Mouse (Mus musculus): ENCODE measurements around the gene Dusp19.

The Dusp19 gene

DNA sequence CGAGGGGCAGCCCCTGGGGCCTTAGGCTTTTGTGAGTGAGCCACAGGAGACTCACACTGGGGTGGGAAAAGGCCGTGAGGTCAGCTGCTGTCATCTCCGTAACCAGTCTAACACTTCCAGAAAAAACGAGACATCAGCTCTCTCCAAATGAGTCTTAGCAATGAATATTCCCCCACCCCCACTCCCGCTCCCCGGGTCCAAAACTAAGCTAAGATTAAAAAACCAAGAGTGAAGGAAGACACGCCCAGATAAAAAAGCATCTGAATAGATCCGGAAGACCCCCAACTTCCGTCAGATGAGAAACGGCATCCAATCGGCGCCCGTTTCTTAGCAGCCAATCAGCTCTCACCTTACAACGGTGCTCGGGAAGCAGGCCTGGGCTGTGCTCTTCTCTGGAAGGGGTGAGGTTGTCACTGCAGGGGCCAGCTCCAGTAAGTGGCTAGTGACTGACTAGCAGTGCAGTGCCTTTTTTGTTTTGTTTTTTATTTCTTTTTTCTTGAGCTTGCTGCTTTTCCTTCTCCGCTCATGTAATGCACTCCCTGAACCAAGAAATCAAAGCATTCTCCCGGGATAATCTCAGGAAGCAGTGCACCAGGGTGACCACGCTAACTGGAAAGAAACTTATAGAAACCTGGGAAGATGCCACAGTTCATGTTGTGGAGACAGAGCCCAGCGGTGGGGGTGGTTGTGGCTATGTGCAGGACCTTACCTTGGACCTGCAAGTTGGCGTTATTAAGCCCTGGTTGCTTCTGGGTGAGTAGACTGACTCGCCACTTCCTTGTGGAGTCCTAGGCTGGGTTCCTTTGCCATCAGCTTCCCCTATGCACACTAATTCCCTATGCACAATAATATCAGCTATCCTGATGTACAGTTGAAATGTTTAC lies at the start of gene Dusp19, which contains the start of gene Nup35:
Gene Dusp19 (plus strand): TSS at position 192 of the 884 bp plus-strand sequence.
Gene Nup35 (plus strand): TSS at position 383 of the 884 bp plus-strand sequence.
- peak; percentile 82 for DNase-seq (ENCODE audit: low read depth)

GRCm38 (mm10) chr2:80567411-80567810 lies 49.4 kb upstream of the Dusp19 start:
- DNase-seq (ENCODE audit: low read depth) = no peak

- no peak for DNase-seq (ENCODE audit: low read depth)
Observed at GRCm38 (mm10) chr2:80570656-80571055, 46.2 kb upstream of the Dusp19 start.

DNA sequence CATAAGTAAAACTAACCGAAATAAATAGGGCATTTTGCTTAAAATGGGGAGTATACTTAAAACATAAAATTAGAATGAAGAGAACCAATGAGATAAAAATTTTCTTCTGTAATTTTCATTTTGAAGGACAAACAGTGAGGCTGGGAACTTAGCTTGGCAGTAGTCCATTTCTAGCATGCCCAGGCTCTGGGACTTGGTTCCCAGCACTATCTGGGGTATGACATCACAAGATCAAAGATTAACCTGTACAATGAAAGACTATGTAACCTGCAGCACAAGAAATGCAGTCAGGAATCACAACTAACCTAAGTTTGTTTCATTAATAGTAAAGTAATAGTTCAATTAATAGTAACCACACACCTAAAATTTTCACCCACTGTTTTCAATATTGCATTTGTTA lies 39.6 kb upstream of the Dusp19 start:
- no peak for DNase-seq (ENCODE audit: low read depth)

DNA sequence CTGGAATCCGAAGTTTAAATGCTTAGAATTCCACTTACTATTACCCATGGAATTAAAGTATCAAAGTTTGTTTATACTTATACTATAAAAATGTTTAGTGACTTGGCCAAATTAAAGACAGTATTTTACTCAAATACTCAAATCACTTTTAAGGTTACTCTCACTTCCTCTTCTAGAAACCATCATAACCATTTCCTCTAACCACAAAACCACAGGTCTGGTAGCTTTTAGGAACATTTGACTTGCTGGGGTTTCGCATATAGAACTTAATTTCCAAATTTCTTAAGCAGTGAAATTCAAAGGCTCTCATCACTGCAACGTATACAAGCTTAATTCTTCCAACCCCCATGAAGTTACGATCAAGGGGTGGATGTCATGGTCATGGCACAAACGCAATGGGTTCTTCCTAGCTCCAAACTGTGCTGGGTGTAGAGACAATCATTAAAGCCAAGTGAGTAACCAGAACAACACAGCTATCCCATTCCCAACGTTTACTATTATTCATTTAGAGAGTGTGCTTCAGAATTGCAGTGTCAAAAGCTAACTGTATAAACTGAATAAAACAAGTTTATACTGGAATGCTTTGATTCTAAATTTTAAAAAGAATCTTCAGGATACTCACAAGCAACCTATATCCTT lies 37.5 kb upstream of the Dusp19 start:
- peak; percentile 54 for DNase-seq (ENCODE audit: low read depth)

DNA sequence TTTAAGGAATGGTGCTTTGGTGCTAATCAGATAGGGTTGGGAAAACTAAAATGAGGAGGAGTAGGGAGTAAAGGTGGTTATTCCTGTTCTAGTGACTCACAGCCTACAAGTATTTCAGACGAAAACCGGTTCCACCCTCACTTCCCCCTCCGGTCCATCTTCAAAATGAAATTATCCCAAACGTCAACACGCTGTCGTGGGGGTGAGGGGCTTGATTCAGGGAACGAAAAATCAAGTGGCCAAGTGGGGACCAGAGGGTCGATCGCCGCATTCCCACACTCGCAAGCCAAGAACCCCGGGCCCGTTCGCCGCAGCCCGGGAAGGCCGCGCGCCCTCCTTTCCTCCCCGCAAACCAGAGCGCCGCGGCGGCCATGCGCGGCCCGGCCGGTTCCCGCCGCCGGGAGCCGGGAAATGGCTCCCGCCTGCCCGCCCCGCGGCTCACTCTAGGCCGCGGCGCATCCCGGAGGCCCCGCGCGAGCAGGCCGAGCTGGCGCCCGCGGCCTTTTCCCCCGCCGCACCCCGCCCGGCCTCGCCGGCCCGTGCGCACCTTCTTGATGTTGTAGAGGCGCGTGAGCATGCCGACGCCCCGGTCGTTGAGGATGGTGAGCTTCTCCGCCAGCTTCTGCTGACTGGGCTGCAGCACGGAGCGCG lies 36.4 kb upstream of the Dusp19 start:
- DNase-seq (ENCODE audit: low read depth) = peak; percentile 5

DNA sequence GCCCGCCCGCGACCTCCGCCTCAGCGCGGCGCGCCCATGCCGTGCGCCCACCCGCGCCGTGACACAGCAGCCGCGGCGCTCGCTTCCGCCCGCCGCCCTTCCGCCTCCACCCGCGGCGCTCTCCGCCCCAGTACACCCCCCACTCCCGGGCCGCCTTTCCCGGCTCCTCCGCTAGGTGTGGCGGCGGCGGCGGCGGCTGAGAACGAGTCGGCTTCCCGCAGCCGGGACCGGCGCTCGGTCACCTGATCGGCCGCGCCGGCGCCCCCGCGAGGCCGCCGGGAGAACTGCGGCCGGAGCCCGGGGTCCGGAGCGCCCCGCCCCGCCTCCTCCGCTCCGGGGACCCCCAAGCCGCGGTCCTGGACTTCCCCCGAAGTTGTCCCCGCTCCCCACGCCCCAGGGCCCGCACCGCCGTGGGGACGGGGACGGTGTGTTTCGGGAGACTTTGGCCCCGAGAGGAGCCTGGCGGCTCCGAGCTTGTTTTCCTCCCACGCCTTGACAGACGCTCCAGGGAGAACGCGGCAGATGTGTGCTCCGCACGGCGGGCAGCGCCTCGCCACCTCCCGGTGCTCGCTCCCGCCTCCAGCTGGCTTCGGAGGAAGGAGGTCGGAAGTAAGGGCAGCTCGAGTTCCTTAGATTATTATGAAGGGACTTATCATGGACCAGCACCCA lies 35.7 kb upstream of the Dusp19 start, which contains the start of gene Nckap1:
Gene Nckap1 (minus strand): TSS at position 338 of the 669 bp plus-strand sequence.
- DNase-seq (ENCODE audit: low read depth) = peak; percentile 40

DNA sequence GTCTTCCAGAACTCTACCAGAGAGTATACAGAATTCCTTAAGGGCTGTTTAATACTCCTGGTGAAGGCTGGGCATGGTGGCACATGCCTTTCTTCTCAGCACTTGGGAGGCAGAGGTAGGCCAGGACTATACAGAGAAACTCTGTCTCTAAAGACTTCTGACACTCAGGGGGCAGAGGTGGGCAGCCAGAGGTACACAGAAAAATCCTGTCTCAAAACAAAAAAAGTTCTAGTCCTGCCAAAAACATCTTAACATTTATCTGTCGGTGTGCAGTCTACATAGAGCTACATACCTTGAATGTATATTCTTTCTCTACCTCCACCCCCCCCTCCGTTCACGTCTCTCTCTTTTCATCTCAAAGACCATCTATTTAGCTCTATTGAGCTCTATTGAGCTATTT lies 34.5 kb upstream of the Dusp19 start:
- no peak for DNase-seq (ENCODE audit: low read depth)

DNA sequence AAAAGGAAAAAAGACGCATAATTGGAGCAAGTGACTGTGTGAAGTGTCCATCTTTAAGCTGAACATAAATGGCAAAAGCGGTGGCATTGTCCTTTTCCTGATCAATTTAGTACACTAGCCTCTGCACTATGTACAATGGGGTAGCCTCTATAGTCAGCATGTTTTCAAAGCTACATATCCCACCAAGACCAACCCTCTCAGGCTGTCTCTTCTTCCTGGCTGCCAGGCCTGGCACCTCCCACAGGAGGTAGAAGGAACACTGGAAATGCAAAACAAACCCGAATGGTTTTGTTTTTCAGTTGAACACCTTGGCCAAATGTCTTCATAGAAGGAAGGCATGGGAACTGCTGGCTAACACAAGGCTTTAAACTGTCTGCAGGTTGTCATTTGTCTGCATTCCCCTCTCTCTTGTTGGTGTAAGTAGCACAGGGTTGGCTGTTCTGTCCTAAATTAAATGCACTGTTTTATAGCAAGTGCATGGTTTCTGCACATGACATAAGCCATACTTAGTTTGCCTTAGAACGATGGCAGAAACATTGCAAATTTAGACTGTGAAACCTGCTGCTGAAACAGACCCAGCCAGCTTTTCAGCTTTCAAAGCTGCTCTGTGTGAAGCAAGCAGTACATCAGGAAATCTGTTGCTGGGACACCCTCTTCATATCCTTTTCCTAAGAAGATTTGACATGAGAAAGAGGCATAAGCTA lies 22.5 kb upstream of the Dusp19 start:
- no peak for DNase-seq (ENCODE audit: low read depth)

DNA sequence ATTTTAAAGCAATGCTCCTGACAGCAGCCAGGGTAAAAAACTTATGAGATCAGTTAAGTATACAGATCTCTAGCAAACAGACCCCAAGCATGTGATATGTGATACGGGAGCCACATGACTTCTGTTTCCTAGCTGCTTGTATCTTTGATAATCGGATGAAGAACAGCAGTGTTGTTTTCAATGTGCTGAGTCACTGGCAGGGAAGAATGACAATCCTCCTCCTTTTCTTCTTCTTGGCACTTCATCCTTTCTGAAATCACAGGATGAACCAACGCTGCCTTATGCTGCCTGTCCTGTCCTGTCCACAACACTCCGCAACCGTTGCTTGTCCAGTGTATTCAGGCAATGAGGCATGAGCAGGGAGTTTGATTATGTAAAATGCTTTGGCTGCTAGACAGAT lies 19.9 kb upstream of the Dusp19 start:
- no peak for DNase-seq (ENCODE audit: low read depth)

- DNase-seq (ENCODE audit: low read depth) = no peak
Observed at GRCm38 (mm10) chr2:80599850-80600249, 17.0 kb upstream of the Dusp19 start.

DNA sequence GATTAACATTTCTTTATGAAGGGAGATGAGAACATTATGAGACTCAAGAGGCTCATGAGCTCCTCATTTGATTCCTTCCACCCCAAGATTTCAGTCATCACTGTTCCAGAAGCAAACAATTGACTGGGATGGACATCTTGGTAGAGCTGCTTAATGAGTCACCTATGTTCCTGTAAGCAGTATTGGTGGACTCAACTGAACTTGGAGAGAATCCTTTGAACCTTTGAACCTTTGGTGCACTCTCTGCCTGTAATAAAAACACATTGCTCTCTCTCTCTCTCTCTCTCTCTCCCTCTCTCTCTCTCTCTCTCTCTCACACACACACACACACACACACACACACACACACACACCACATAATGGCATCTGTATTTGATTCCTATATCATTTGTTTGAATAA lies 16.2 kb upstream of the Dusp19 start:
- DNase-seq (ENCODE audit: low read depth) = no peak

GRCm38 (mm10) chr2:80602756-80603155 lies 14.1 kb upstream of the Dusp19 start:
- DNase-seq (ENCODE audit: low read depth) = no peak

DNA sequence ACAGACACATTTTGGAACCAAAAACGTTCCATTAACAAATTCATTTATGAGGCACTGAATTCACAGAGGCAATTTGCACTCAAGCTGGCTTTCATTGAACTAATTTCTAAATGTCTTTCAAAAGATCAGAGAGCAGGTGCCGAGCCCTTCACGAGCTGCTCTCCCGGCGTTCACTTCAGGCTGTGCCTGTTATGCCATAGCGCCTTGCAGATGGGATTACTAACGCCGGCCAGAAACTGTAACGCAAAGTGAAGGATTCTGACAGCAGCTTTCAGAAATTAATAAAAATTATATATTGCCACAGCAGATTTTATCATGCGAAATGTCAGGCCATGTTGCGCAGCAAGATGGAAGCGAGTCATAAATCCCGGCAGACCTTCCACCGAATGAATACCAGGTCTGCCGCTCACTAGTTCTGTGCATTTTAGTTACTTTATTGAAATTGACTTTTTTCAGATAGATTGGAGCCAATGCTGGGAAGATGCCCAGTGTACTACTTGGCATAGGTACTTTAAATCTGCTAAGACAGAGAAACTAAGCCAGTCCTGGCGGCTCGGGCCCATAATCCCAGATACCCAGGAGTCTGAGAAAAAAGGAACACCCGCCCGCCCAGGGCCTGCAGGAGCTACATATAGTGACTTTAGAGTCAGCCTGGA lies 12.9 kb upstream of the Dusp19 start:
- no peak for DNase-seq (ENCODE audit: low read depth)

GRCm38 (mm10) chr2:80612286-80612685 lies 4.6 kb upstream of the Dusp19 start:
- DNase-seq (ENCODE audit: low read depth) = no peak

- no peak for DNase-seq (ENCODE audit: low read depth)
Observed at GRCm38 (mm10) chr2:80612796-80613195, 4.0 kb upstream of the Dusp19 start.

DNA sequence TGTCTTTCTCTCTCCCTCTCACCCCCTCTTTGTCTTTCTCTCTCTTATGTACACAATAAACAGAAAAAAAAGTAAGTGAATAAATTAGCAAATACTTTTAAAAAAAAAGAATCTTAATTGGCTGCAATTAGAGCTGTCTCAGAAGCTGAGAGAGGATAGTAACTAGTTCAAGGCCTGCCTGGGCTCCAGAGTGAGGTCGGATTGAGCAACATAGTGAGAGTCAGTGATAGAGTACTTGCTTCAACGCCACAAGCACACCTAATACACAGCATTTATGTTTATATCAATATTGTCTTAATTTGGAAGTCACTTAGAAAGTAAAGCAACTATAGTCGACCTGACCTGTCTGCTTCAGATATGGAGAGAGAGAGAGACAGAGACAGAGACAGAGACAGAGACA lies 2.1 kb downstream of the Dusp19 start:
- DNase-seq (ENCODE audit: low read depth) = no peak

DNA sequence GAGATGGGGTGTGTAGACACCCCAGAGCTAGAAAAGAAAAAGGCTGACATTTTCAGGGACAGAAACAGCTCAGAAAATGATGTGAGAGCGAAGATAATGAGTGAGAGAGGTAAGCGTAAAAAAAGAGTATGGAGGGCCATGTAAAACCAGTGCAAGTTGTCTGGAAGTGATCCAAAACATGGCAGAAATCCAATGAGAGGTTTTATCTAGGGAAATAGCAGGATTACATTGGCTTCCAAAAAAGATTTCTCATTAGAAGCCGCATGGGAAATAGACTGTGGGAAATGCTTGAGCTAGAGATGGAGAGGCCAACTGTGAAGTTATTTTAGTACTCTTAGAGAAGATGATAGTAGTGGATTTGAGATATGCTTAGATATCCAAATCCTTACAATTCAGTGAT lies 5.1 kb downstream of the Dusp19 start:
- no peak for DNase-seq (ENCODE audit: low read depth)

DNA sequence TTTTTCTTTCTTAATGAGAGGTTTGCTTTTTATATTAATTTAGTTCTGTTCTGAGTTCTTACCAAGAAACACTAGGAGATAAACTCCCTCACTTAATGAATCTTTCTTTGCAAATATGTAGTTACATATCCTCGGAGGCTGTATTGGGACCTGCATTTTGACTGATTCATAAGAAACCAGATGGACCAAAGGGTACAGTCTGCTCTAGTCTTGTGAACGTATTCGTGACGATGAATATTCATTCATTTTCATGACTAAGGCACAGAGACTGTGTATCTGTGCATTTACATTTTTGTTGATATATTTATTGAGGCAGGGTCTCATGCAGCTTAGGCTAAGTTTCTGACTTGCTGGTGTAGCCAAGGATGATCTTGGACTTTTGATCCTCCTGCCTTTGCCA lies 7.7 kb downstream of the Dusp19 start:
- no peak for DNase-seq (ENCODE audit: low read depth)

DNA sequence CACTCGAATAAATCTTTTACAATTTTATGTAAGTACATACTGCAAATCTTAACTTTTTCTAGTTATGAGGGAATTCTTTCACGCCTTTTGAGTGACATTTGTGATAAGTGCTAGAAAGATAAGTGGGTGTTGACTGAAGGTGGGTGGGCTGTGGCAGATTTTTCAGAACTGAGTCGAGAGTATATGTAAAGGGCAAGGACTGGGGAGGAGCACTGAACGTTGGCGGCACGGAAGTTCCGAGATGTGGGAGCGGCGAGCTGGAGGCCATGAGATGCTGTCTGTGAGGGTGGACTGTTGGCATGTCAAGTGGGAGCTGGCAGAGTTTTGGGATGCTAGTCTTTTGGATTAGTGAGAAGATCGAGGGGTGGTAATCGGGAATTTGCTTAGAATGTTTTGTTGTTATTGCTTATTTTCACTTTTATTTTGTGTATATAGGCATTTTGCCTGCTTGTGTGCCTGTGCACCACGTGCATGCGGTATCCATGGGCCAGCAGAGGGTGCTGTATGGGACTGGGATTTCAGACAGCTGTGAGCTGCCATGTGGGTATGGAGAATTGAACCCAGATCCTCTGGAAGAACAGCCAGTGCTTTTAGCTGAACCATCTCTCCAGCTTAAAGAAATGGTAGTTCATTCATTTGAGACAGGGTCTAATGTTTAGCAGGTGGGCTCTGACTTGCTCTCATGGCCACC lies 15.6 kb downstream of the Dusp19 start:
- DNase-seq (ENCODE audit: low read depth) = no peak
